Mouse (Mus musculus) bone marrow macrophage, adult 2 months (primary cell): ENCODE measurements around the gene Grhl3. TPM values are rescaled to one million over a fixed set of nuclear protein-coding genes. Genes with fewer than 3 reads are reported as not detected.

Source experiments
- H3K27ac ChIP-seq: 2 replicates; pipeline ENCODE4 v1.5.1; 2012; ENCODE audit warnings: low read depth, low read length; ENCODE audit not compliant: insufficient read depth
- H3K4me1 ChIP-seq: 2 replicates; pipeline ENCODE4 v1.6.1; 2012; ENCODE audit warnings: low read length; ENCODE audit not compliant: control insufficient read depth, insufficient read depth
- H3K4me3 ChIP-seq: 2 replicates; pipeline ENCODE4 v1.5.1; 2012; ENCODE audit warnings: mild to moderate bottlenecking, low read length, moderate library complexity; ENCODE audit not compliant: insufficient read depth
- CTCF ChIP-seq: IDR thresholded peaks from 2 replicates; pipeline ENCODE4 v1.5.1; 2012; ENCODE audit warnings: low read depth, mild to moderate bottlenecking, low read length, moderate library complexity
- POLR2A ChIP-seq: IDR thresholded peaks from 2 replicates; pipeline ENCODE4 v1.6.1; 2012; ENCODE audit warnings: mild to moderate bottlenecking, low read depth, low read length, borderline replicate concordance
- polyA plus RNA-seq: library from polyadenylated mRNA; stranded (reverse); fragments of >200 nt; gene quantifications from 2 replicates; pipeline ENCODE4 v1.2.4, GENCODE M21; 2012; ENCODE audit not compliant: missing spikeins, insufficient read depth, insufficient read length

The Grhl3 gene
- polyA plus RNA-seq, 1 experiment = not detected

DNA sequence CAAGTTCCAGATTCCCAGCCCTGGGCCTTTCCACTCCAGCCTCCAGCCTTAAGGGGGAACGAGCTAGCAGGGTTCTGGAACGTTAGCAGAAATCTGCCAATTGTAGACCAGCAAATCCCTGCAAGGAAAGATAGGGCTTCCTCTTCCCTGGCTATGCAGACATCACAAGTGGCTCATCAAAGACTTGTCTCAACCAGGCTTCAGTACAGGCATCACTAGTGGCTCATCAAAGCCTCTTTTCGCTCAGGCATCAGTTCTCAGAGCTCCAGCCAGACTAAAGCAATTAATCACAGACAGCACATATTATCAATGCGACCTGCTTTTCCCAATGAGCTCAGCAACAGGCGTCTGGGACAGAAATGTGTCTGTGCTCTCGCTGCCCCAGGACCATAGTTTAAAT, 40.4 kb downstream of the Grhl3 start:
- H3K27ac ChIP-seq = no peak overlapping the region
- H3K4me3 ChIP-seq = no peak overlapping the region
- TF ChIP-seq CTCF (no peak), POLR2A (no peak)
- no peaks in the 10 kb centered on the region for H3K4me1 ChIP-seq

GRCm38 (mm10) chr4:135531771-135532613, 41.4 kb downstream of the Grhl3 start:
- no peak overlapping the region for H3K27ac ChIP-seq
- no peak for TF ChIP-seq POLR2A
- TF ChIP-seq CTCF = no peak
- H3K4me1 ChIP-seq = no peaks in the 10 kb centered on the region
- no peak overlapping the region for H3K4me3 ChIP-seq

- Histone ChIP-seq H3K4me3 (no peak overlapping the region), H3K27ac (no peak overlapping the region), H3K4me1 (no peaks in the 10 kb centered on the region)
- TF ChIP-seq POLR2A (no peak), CTCF (no peak)
Observed at GRCm38 (mm10) chr4:135531236-135531635, 42.2 kb downstream of the Grhl3 start.

GRCm38 (mm10) chr4:135530270-135530669, 43.2 kb downstream of the Grhl3 start:
- Histone ChIP-seq H3K4me3 (no peak overlapping the region), H3K4me1 (no peaks in the 10 kb centered on the region), H3K27ac (no peak overlapping the region)
- no peak for TF ChIP-seq CTCF
- no peak for TF ChIP-seq POLR2A

- Histone ChIP-seq H3K27ac (no peak overlapping the region), H3K4me1 (no peaks in the 10 kb centered on the region), H3K4me3 (no peak overlapping the region)
- no peak for TF ChIP-seq POLR2A
- TF ChIP-seq CTCF = no peak
Observed at GRCm38 (mm10) chr4:135526039-135526710, 47.3 kb downstream of the Grhl3 start.

DNA sequence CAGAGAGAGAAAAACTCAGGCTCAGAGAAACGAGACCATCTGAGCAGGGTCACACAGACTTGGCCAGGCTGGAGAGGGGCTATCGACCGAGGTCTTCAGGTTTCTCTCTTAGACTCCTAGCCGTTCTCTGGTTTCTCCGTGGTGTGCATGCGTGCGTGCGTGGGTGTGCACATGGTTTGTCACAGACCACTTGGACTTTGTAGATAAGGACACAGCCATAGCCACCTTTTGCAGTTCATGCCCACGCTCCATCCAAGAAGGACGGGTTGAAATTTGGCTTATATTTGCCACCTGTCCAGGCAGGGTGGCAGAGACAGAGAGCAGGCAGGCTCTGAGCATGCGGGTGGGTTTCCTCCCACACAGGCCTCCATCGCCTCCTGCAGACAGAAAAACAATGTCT, 48.4 kb downstream of the Grhl3 start:
- H3K4me1 ChIP-seq = no peaks in the 10 kb centered on the region
- no peak for TF ChIP-seq CTCF
- TF ChIP-seq POLR2A = no peak
- no peak overlapping the region for H3K4me3 ChIP-seq
- H3K27ac ChIP-seq = no peak overlapping the region

DNA sequence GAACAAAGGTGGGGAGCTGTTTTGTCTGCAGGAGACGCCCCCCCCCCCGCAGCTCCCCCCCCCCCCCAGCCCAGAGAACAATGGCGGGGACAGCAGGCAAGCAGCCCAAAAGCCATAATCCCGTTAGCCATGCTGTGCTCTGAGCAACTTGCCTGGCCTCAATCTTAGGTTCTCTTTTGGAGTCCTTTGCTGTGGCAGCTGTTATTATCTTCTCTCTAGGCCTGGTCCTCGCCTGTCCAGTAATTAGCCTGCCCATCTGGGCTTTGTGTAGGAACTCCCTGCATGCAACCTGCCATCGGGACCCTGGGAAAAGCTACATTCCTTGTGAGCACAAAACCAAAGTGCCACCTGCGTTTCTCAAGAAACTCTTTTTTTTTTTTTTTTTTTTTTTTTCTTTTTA, 49.5 kb downstream of the Grhl3 start:
- no peak overlapping the region for H3K27ac ChIP-seq
- no peak overlapping the region for H3K4me3 ChIP-seq
- no peaks in the 10 kb centered on the region for H3K4me1 ChIP-seq
- TF ChIP-seq CTCF (no peak), POLR2A (no peak)

- no peak overlapping the region for H3K27ac ChIP-seq
- no peak for TF ChIP-seq CTCF
- no peak for TF ChIP-seq POLR2A
- no peaks in the 10 kb centered on the region for H3K4me1 ChIP-seq
- H3K4me3 ChIP-seq = no peak overlapping the region
Observed at GRCm38 (mm10) chr4:135520421-135520820, 53.0 kb downstream of the Grhl3 start.

DNA sequence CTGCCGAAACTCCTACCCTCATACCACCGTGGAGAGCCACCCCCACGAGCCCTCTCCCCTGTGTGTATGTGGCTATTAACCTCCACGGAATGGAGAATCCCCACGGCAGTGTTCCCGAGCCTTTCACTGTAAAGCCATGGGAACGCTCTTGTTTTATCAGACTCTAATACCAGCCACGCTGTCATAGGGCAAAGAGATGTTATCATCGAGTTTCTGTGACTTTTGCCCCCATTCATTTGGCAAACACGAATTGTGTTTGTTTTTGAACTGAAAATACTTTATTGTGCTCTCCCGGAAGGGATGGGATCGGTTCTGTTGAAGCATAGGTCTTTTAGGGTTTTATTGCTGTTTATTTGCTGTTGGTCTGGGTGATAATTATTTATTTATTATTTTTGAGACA, 55.3 kb downstream of the Grhl3 start:
- H3K4me1 ChIP-seq = no peaks in the 10 kb centered on the region

More for the DNA sequence above, 55.3 kb downstream of the Grhl3 start:
- no peak overlapping the region for H3K4me3 ChIP-seq
- no peak overlapping the region for H3K27ac ChIP-seq
- TF ChIP-seq CTCF = no peak
- TF ChIP-seq POLR2A = no peak
